Mouse (Mus musculus) neural tube, embryonic 10.5 days (tissue): ENCODE results near the gene Scgb1c1.
A peak's percentile ranks its signal among the peaks of the same experiment; 100 is the strongest.

Experiments
- DNase-seq: peaks from one replicate; pipeline ENCODE4 v3.0.0-alpha.2; 2017; ENCODE audit warnings: low spot score; ENCODE audit errors: extremely low spot score

Scgb1c1 gene

GRCm38 (mm10) chr7:140840750-140841735, 4.3 kb upstream of the Scgb1c1 start:
- no peak for DNase-seq

- DNase-seq = no peak
Observed at GRCm38 (mm10) chr7:140843806-140844205, 1.5 kb upstream of the Scgb1c1 start.

- no peak for DNase-seq
Observed at GRCm38 (mm10) chr7:140845683-140846082, 336 bp downstream of the Scgb1c1 start.

GRCm38 (mm10) chr7:140846676-140847075, 1.3 kb downstream of the Scgb1c1 start:
- no peak for DNase-seq

GRCm38 (mm10) chr7:140847755-140848580, 2.6 kb downstream of the Scgb1c1 start, which contains the start of gene Odf3:
TSS of gene Odf3 (plus strand) at chr7:140847805.
- no peak for DNase-seq

- no peak for DNase-seq
Observed at GRCm38 (mm10) chr7:140848591-140848990, 3.2 kb downstream of the Scgb1c1 start.

- no peak for DNase-seq
Observed at GRCm38 (mm10) chr7:140851916-140852315, 6.6 kb downstream of the Scgb1c1 start.

GRCm38 (mm10) chr7:140853386-140853785, 8.0 kb downstream of the Scgb1c1 start:
- DNase-seq = no peak

- no peak for DNase-seq
Observed at GRCm38 (mm10) chr7:140854483-140854882, 9.1 kb downstream of the Scgb1c1 start.

- no peak for DNase-seq
Observed at GRCm38 (mm10) chr7:140855181-140855580, 9.8 kb downstream of the Scgb1c1 start.

GRCm38 (mm10) chr7:140855860-140856784, 10.8 kb downstream of the Scgb1c1 start, which contains the start of gene Gm45785:
TSS of gene Gm45785 (minus strand) at chr7:140856331.
- DNase-seq = peak; percentile 90

- DNase-seq = peak; percentile 79
Observed at GRCm38 (mm10) chr7:140856785-140857549, 11.6 kb downstream of the Scgb1c1 start, which contains the start of gene Ric8a. TSS of gene Ric8a (plus strand) at chr7:140856957.

- no peak for DNase-seq
Observed at GRCm38 (mm10) chr7:140857550-140858505, 12.5 kb downstream of the Scgb1c1 start, which contains the start of gene Bet1l. TSS of gene Bet1l (minus strand) at chr7:140857577.

- no peak for DNase-seq
Observed at GRCm38 (mm10) chr7:140858746-140859145, 13.4 kb downstream of the Scgb1c1 start.

- DNase-seq = no peak
Observed at GRCm38 (mm10) chr7:140859997-140860396, 14.7 kb downstream of the Scgb1c1 start.

- no peak for DNase-seq
Observed at GRCm38 (mm10) chr7:140860728-140861127, 15.4 kb downstream of the Scgb1c1 start.

- no peak for DNase-seq
Observed at GRCm38 (mm10) chr7:140864761-140865160, 19.4 kb downstream of the Scgb1c1 start.

- no peak for DNase-seq
Observed at GRCm38 (mm10) chr7:140874224-140874623, 28.9 kb downstream of the Scgb1c1 start.

GRCm38 (mm10) chr7:140877364-140877763, 32.0 kb downstream of the Scgb1c1 start:
- DNase-seq = no peak
